Mouse (Mus musculus): ENCODE measurements at regions not wholly inside any gene's neighbourhood (a gene's known extent, or its start where the extent isn't known, plus 50 kb on each side); places are given as distances from the start of the nearest gene placed in this dataset.

- Histone ChIP-seq H3K27ac (no peak overlapping the region), H3K4me3 (no peak overlapping the region), H3K4me2 (no peak overlapping the region), H3K27me3 (no peaks in the 10 kb centered on the region), H3K36me3 (no peaks in the 10 kb centered on the region), H3K9ac (no peak overlapping the region), H3K4me1 (no peaks in the 10 kb centered on the region), H3K9me3 (no peaks in the 10 kb centered on the region)
- 94% methylated on average over 1 of the region's 1 CpGs for WGBS
- no peak for ATAC-seq (ENCODE audit: insufficient number of reproducible peaks, insufficient read depth, low FRiP score, low TSS enrichment, low read depth)
These were observed 176.3 kb downstream of the Ptger3 start for GRCm38 (mm10) chr3:157743000-157743399.

DNA sequence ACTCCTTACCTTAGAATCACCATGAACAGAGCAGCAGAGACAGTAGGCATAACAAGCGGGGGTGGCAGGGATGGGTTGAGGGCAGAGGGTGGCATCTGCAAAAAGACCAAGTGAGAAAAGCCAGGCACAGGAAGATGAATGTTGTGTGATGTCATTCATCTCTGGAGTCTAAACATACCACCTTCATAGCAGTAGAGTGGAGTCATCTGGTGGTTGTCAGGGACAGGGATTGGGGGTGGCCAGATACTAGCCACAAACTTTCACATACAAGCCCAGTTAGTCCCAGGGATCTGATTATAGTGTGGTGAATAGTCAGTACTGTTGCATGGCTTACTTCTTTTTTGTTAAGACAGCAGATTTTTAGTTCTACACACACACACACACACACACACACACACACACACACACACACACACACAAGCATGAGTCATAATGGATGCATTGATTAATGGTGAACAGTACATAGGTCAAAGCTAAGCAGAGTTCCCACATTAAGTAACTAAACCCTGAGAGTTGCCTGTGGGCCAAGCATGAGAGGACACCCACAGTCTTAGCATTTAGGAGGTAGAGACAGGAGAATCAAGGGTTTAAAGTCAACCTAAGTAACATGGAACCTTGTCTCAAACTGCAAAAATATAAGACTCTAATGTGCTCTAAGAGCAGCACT is 173.1 kb downstream of the Ptger3 start:
- no peak overlapping the region for H3K27ac ChIP-seq
- H3K9me3 ChIP-seq: no peaks in the 10 kb centered on the region
- 88% methylated on average over 1 of the region's 1 CpGs for WGBS
- ATAC-seq (ENCODE audit: insufficient number of reproducible peaks, insufficient read depth, low FRiP score, low TSS enrichment, low read depth): no peak
- H3K4me2 ChIP-seq: no peak overlapping the region
- H3K27me3 ChIP-seq: no peaks in the 10 kb centered on the region
- no peaks in the 10 kb centered on the region for H3K36me3 ChIP-seq
- H3K4me1 ChIP-seq: no peaks in the 10 kb centered on the region
- no peak overlapping the region for H3K9ac ChIP-seq
- H3K4me3 ChIP-seq: no peak overlapping the region

- H3K4me1 ChIP-seq: no peaks in the 10 kb centered on the region
- H3K9me3 ChIP-seq: no peaks in the 10 kb centered on the region
- WGBS: 72% methylated on average over 4 of the region's 4 CpGs
- H3K4me2 ChIP-seq: no peak overlapping the region
- H3K27me3 ChIP-seq: no peaks in the 10 kb centered on the region
- H3K36me3 ChIP-seq: no peaks in the 10 kb centered on the region
- H3K4me3 ChIP-seq: no peak overlapping the region
- H3K9ac ChIP-seq: no peak overlapping the region
- no peak overlapping the region for H3K27ac ChIP-seq
- ATAC-seq (ENCODE audit: insufficient number of reproducible peaks, insufficient read depth, low FRiP score, low TSS enrichment, low read depth): no peak
These were observed 165.6 kb downstream of the Ptger3 start for GRCm38 (mm10) chr3:157732136-157732940.

GRCm38 (mm10) chr3:157729711-157730367 is 163.1 kb downstream of the Ptger3 start:
- H3K4me3 ChIP-seq: no peak overlapping the region
- 47% methylated on average over 1 of the region's 1 CpGs for WGBS
- no peaks in the 10 kb centered on the region for H3K9me3 ChIP-seq
- ATAC-seq (ENCODE audit: insufficient number of reproducible peaks, insufficient read depth, low FRiP score, low TSS enrichment, low read depth): no peak
- H3K4me1 ChIP-seq: no peaks in the 10 kb centered on the region
- H3K27ac ChIP-seq: no peak overlapping the region
- H3K4me2 ChIP-seq: no peak overlapping the region
- no peaks in the 10 kb centered on the region for H3K36me3 ChIP-seq
- H3K27me3 ChIP-seq: no peaks in the 10 kb centered on the region
- H3K9ac ChIP-seq: no peak overlapping the region

- Histone ChIP-seq H3K4me1 (no peaks in the 10 kb centered on the region), H3K36me3 (no peaks in the 10 kb centered on the region), H3K27ac (no peak overlapping the region), H3K27me3 (no peaks in the 10 kb centered on the region), H3K4me3 (no peak overlapping the region), H3K9me3 (no peaks in the 10 kb centered on the region), H3K9ac (no peak overlapping the region), H3K4me2 (no peak overlapping the region)
- 68% methylated on average over 1 of the region's 1 CpGs for WGBS
- ATAC-seq (ENCODE audit: insufficient number of reproducible peaks, insufficient read depth, low FRiP score, low TSS enrichment, low read depth): no peak
These were observed 157.8 kb downstream of the Ptger3 start for GRCm38 (mm10) chr3:157724542-157724941.

GRCm38 (mm10) chr3:157723184-157723583 is 156.5 kb downstream of the Ptger3 start:
- H3K4me3 ChIP-seq: no peak overlapping the region
- no peaks in the 10 kb centered on the region for H3K36me3 ChIP-seq
- ATAC-seq (ENCODE audit: insufficient number of reproducible peaks, insufficient read depth, low FRiP score, low TSS enrichment, low read depth): no peak
- no peak overlapping the region for H3K4me2 ChIP-seq
- no peaks in the 10 kb centered on the region for H3K4me1 ChIP-seq
- no peak overlapping the region for H3K27ac ChIP-seq
- no peak overlapping the region for H3K9ac ChIP-seq
- H3K9me3 ChIP-seq: no peaks in the 10 kb centered on the region
- H3K27me3 ChIP-seq: no peaks in the 10 kb centered on the region
- WGBS: 79% methylated on average over 5 of the region's 5 CpGs

DNA sequence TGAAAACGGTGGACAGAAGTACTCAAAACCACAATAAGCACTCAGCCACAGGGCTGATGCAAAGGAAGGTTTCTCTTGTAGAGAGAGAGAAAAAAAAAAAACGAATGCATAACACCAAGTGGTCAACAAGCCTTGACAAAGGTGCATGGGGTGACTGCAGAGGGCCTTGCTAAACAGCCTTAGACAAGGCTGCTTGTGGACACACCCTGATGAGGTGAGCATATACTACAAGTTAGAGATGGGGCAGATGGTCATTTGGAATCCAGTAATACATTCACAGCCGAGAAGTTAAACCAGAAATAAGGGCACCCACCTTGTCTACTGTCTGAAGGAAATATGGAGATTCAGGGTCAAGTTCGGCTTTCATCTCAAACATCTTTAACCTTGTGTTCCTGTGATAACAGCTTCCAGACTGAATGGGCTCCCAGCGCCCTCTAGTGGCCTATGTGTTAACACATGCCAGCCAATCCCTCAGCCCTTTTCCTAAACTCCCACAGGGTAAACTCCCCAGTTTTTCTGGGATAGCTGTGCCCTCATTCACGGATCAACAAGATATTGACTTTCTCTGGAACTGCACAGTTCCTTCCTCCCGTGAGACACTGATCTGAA is 150.7 kb downstream of the Ptger3 start:
- Histone ChIP-seq H3K4me1 (no peaks in the 10 kb centered on the region), H3K4me2 (no peak overlapping the region), H3K9me3 (no peaks in the 10 kb centered on the region), H3K4me3 (no peak overlapping the region), H3K9ac (no peak overlapping the region), H3K36me3 (no peaks in the 10 kb centered on the region), H3K27ac (no peak overlapping the region), H3K27me3 (no peaks in the 10 kb centered on the region)
- ATAC-seq (ENCODE audit: insufficient number of reproducible peaks, insufficient read depth, low FRiP score, low TSS enrichment, low read depth): no peak
- 14% methylated on average over 7 of the region's 7 CpGs for WGBS

DNA sequence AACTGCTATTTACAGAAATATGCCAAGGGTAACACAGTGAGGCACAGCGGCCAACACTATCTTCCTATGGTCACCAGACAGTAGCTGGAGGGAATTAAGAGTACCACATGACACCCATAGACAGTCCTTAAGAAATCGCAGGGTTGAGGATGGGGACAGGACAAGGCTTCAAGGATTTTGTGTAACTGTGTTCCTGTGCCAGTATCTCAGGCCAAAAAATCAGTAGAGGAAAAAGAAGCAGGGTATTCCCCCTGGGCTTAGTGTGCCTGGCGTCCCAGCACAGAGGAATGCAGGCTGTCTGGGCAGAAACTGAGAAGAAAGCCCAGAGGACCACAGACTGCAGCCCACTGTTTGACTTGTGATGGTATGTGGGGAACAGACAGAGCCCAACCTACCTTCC is 147.3 kb downstream of the Ptger3 start:
- no peak overlapping the region for H3K4me3 ChIP-seq

GRCm38 (mm10) chr3:157710790-157711381 is 144.2 kb downstream of the Ptger3 start:
- Histone ChIP-seq H3K4me1 (no peaks in the 10 kb centered on the region), H3K9me3 (no peaks in the 10 kb centered on the region), H3K36me3 (no peaks in the 10 kb centered on the region), H3K9ac (no peak overlapping the region), H3K27ac (no peak overlapping the region), H3K4me2 (no peak overlapping the region), H3K4me3 (no peak overlapping the region), H3K27me3 (no peaks in the 10 kb centered on the region)
- WGBS: 100% methylated on average over 1 of the region's 1 CpGs
- ATAC-seq (ENCODE audit: insufficient number of reproducible peaks, insufficient read depth, low FRiP score, low TSS enrichment, low read depth): no peak

More for the DNA sequence above, 147.3 kb downstream of the Ptger3 start:
- Histone ChIP-seq H3K4me2 (no peak overlapping the region), H3K36me3 (no peaks in the 10 kb centered on the region), H3K9me3 (no peaks in the 10 kb centered on the region), H3K9ac (no peak overlapping the region), H3K27ac (no peak overlapping the region), H3K4me1 (no peaks in the 10 kb centered on the region), H3K27me3 (no peaks in the 10 kb centered on the region)
- no peak for ATAC-seq (ENCODE audit: insufficient number of reproducible peaks, insufficient read depth, low FRiP score, low TSS enrichment, low read depth)
- 65% methylated on average over 3 of the region's 3 CpGs for WGBS

- Histone ChIP-seq H3K4me3 (no peak overlapping the region), H3K9me3 (no peaks in the 10 kb centered on the region), H3K9ac (no peak overlapping the region), H3K27me3 (no peaks in the 10 kb centered on the region), H3K27ac (no peak overlapping the region), H3K4me1 (no peaks in the 10 kb centered on the region), H3K36me3 (no peaks in the 10 kb centered on the region), H3K4me2 (no peak overlapping the region)
- ATAC-seq (ENCODE audit: insufficient number of reproducible peaks, insufficient read depth, low FRiP score, low TSS enrichment, low read depth): no peak
These were observed 133.3 kb downstream of the Ptger3 start for GRCm38 (mm10) chr3:157699961-157700360.

DNA sequence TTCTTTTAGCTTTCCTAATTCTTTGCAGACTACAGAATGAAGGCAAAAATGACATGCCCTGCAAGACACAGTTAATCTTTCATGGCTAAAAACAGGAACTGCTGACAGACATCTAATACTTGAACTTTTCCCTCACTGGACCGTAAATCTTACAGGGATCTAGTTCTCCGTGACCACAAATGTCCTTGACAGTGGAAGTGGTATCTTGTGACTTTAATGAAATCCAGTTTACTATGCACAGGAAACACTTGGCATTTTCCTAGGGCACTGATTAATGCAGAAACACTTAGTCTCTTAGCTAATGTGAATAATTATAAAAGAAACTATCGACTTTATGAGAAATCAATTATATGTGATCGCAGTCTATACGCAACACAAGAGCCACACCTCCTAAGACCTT is 131.8 kb downstream of the Ptger3 start:
- Histone ChIP-seq H3K4me2 (no peak overlapping the region), H3K36me3 (no peaks in the 10 kb centered on the region), H3K4me3 (no peak overlapping the region), H3K9ac (no peak overlapping the region), H3K27me3 (no peaks in the 10 kb centered on the region), H3K9me3 (no peaks in the 10 kb centered on the region), H3K4me1 (no peaks in the 10 kb centered on the region), H3K27ac (no peak overlapping the region)
- ATAC-seq (ENCODE audit: insufficient number of reproducible peaks, insufficient read depth, low FRiP score, low TSS enrichment, low read depth): no peak
- 65% methylated on average over 5 of the region's 5 CpGs for WGBS
